Mouse (Mus musculus) C2C12 (cell line): Measurements from ENCODE around the gene Rpl37. TPM values are rescaled to one million over a fixed set of nuclear protein-coding genes. Genes with fewer than 3 reads are reported as not detected.

Experiments
- H3K27me3 ChIP-seq: one replicate; pipeline ENCODE4 v1.6.1; 2011; ENCODE audit not compliant: control insufficient read depth, insufficient read depth, insufficient read length
- H3K36me3 ChIP-seq: one replicate; pipeline ENCODE4 v1.6.1; 2011; ENCODE audit not compliant: control insufficient read depth, insufficient read depth
- H3K4me3 ChIP-seq: one replicate; pipeline ENCODE4 v1.5.1; 2011; ENCODE audit warnings: mild to moderate bottlenecking, control low read depth; ENCODE audit not compliant: poor library complexity, insufficient read depth, severe bottlenecking
- H3K79me2 ChIP-seq: one replicate; pipeline ENCODE4 v1.6.1; 2011; ENCODE audit not compliant: control insufficient read depth, insufficient read depth
- H3K79me3 ChIP-seq: one replicate; pipeline ENCODE4 v1.6.1; 2011; ENCODE audit warnings: low read depth, control low read depth
- H3ac ChIP-seq: one replicate; pipeline ENCODE3; 2011; ENCODE audit warnings: low read depth; ENCODE audit not compliant: control insufficient read depth, insufficient read length
- CEBPB ChIP-seq: IDR thresholded peaks from one replicate; pipeline ENCODE4 v1.6.1; 2011; ENCODE audit warnings: low read depth, mild to moderate bottlenecking, control low read depth, moderate library complexity
- CTCF ChIP-seq: IDR thresholded peaks from one replicate; pipeline ENCODE4 v1.5.1; 2011; ENCODE audit not compliant: control insufficient read depth, insufficient read depth, insufficient read length
- FOSL1 ChIP-seq: IDR thresholded peaks from one replicate; pipeline ENCODE4 v1.8.0; 2011; ENCODE audit warnings: mild to moderate bottlenecking, low read length; ENCODE audit not compliant: poor library complexity, insufficient read depth, severe bottlenecking
- MAX ChIP-seq: IDR thresholded peaks from one replicate; pipeline ENCODE4 v1.6.1; 2011; ENCODE audit warnings: mild to moderate bottlenecking, control low read depth
- MYOD1 ChIP-seq: IDR thresholded peaks from one replicate; pipeline ENCODE4 v1.6.1; 2011; ENCODE audit warnings: low read depth; ENCODE audit not compliant: control insufficient read depth, insufficient read length
- MYOG ChIP-seq: IDR thresholded peaks from one replicate; pipeline ENCODE4 v1.6.1; 2011; ENCODE audit not compliant: control insufficient read depth, insufficient read length; ENCODE audit errors: extremely low read depth
- USF1 ChIP-seq: IDR thresholded peaks from one replicate; pipeline ENCODE4 v1.6.1; 2011; ENCODE audit warnings: low read depth, mild to moderate bottlenecking, control low read depth, moderate library complexity
- polyA plus RNA-seq: library from polyadenylated mRNA; unstranded; fragments of >200 nt; fragmentation: generic; extraction: Trizol; gene quantifications from one replicate; pipeline ENCODE4 v1.2.1, GENCODE M21; 2012; ENCODE audit warnings: missing spikeins

Gene Rpl37
- polyA plus RNA-seq, 1 experiment = 4,450 TPM

GRCm38 (mm10) chr15:5118626-5119025 is 2.2 kb downstream of the Rpl37 start:
- H3ac ChIP-seq = no peak overlapping the region
- peaks cover 40% of the 10 kb centered on the region for H3K79me3 ChIP-seq
- peaks cover 69% of the 10 kb centered on the region for H3K36me3 ChIP-seq
- no peak for TF ChIP-seq MYOG
- no peak for TF ChIP-seq USF1
- TF ChIP-seq MYOD1 = no peak
- no peak for TF ChIP-seq CEBPB
- TF ChIP-seq FOSL1 = no peak
- no peak for TF ChIP-seq MAX
- no peak for TF ChIP-seq CTCF
- H3K4me3 ChIP-seq = peak overlapping the region; percentile 93
- peaks cover 73% of the 10 kb centered on the region for H3K79me2 ChIP-seq
- H3K27me3 ChIP-seq = no peaks in the 10 kb centered on the region

- Histone ChIP-seq H3K36me3 (peaks cover 75% of the 10 kb centered on the region), H3K79me2 (peaks cover 73% of the 10 kb centered on the region), H3K27me3 (no peaks in the 10 kb centered on the region), H3ac (no peak overlapping the region), H3K79me3 (peaks cover 40% of the 10 kb centered on the region), H3K4me3 (no peak overlapping the region)
- TF ChIP-seq MYOD1 (no peak), MAX (no peak)
These were observed 2.7 kb downstream of the Rpl37 start for GRCm38 (mm10) chr15:5119192-5119591.

GRCm38 (mm10) chr15:5119707-5120106 is 3.3 kb downstream of the Rpl37 start:
- H3K4me3 ChIP-seq = no peak overlapping the region
- no peak for TF ChIP-seq FOSL1
- H3K79me3 ChIP-seq = peaks cover 40% of the 10 kb centered on the region
- peaks cover 80% of the 10 kb centered on the region for H3K36me3 ChIP-seq
- H3ac ChIP-seq = no peak overlapping the region
- H3K79me2 ChIP-seq = peaks cover 70% of the 10 kb centered on the region
- no peaks in the 10 kb centered on the region for H3K27me3 ChIP-seq

- no peak for TF ChIP-seq FOSL1
- no peak for TF ChIP-seq MYOD1
- Histone ChIP-seq H3K36me3 (peaks cover 83% of the 10 kb centered on the region), H3K79me2 (peaks cover 54% of the 10 kb centered on the region), H3K27me3 (no peaks in the 10 kb centered on the region), H3K79me3 (peaks cover 38% of the 10 kb centered on the region), H3K4me3 (no peak overlapping the region), H3ac (no peak overlapping the region)
These were observed 5.3 kb downstream of the Rpl37 start for GRCm38 (mm10) chr15:5121535-5122313.

- Histone ChIP-seq H3K4me3 (no peak overlapping the region), H3K27me3 (no peaks in the 10 kb centered on the region), H3ac (no peak overlapping the region), H3K79me2 (peaks cover 7% of the 10 kb centered on the region), H3K36me3 (peaks cover 36% of the 10 kb centered on the region), H3K79me3 (no peaks in the 10 kb centered on the region)
- no peak for TF ChIP-seq MYOD1
- TF ChIP-seq CEBPB = peak; percentile 85
- no peak for TF ChIP-seq USF1
- TF ChIP-seq FOSL1 = no peak
These were observed 10.0 kb downstream of the Rpl37 start for GRCm38 (mm10) chr15:5126456-5126855.

GRCm38 (mm10) chr15:5127487-5127886 is 11.0 kb downstream of the Rpl37 start:
- TF ChIP-seq MAX (no peak), MYOD1 (no peak), FOSL1 (no peak), MYOG (no peak), CTCF (no peak), USF1 (no peak), CEBPB (no peak)
- Histone ChIP-seq H3K27me3 (no peaks in the 10 kb centered on the region), H3K79me2 (no peaks in the 10 kb centered on the region), H3K79me3 (no peaks in the 10 kb centered on the region), H3K4me3 (no peak overlapping the region), H3ac (no peak overlapping the region), H3K36me3 (peaks cover 26% of the 10 kb centered on the region)
